Mouse (Mus musculus) small intestine, adult 10 weeks (tissue): Measurements from ENCODE around the gene Eif2b3. TPM values are rescaled to one million over a fixed set of nuclear protein-coding genes. Genes with fewer than 3 reads are reported as not detected.

Experiments
- polyA plus RNA-seq: library from polyadenylated mRNA; stranded (reverse); fragments of 350-450 nt; fragmentation: Illumina TruSeq; extraction: RNeasy Lipid Tissue Mini Kit (QIAGEN cat#74804); gene quantifications from one replicate; pipeline ENCODE4 v1.2.3, GENCODE M21; 2014; ENCODE audit warnings: low replicate concordance

Gene Eif2b3
- 6.3 TPM for polyA plus RNA-seq

GRCm38 (mm10) chr4:117019206-117020134 is at the start of gene Eif2b3:
Eif2b3 (plus strand) TSS chr4:117019402.

GRCm38 (mm10) chr4:116993672-116994621 is 25.3 kb upstream of the Eif2b3 start, which contains the start of gene Urod:
Urod (minus strand) TSS chr4:116994413.

GRCm38 (mm10) chr4:116995131-116995797 is 23.9 kb upstream of the Eif2b3 start, which contains the start of gene Hectd3:
Hectd3 (plus strand) TSS chr4:116995317.

GRCm38 (mm10) chr4:117095551-117096452 is 76.6 kb downstream of the Eif2b3 start, which contains the start of gene Ptch2:
Ptch2 (plus strand) TSS chr4:117096075.

GRCm38 (mm10) chr4:117125348-117125909 is 106.2 kb downstream of the Eif2b3 start, which contains the start of gene Btbd19:
Btbd19 (minus strand) TSS chr4:117125725.

GRCm38 (mm10) chr4:117126675-117127290 is 107.6 kb downstream of the Eif2b3 start, which contains the start of gene Tctex1d4:
Tctex1d4 (plus strand) TSS chr4:117126794.

GRCm38 (mm10) chr4:117133817-117134600 is 114.8 kb downstream of the Eif2b3 start, which contains the start of gene Plk3:
Plk3 (minus strand) TSS chr4:117133963.

Other genes with a start within 250 kb of the Eif2b3 start
- 2.6 TPM for gene Toe1, start 211.8 kb upstream of the Eif2b3 start, polyA plus RNA-seq
- gene Mutyh, start 211.7 kb upstream of the Eif2b3 start, polyA plus RNA-seq = not detected
- gene Hpdl, start 197.7 kb upstream of the Eif2b3 start, polyA plus RNA-seq = 0.30 TPM
- 9.9 TPM for gene Zswim5, start 142.0 kb upstream of the Eif2b3 start, polyA plus RNA-seq
- 6.5 TPM for gene Urod, start 25.0 kb upstream of the Eif2b3 start, polyA plus RNA-seq
- 14.4 TPM for gene Hectd3, start 24.1 kb upstream of the Eif2b3 start, polyA plus RNA-seq
- gene Ptch2, start 76.7 kb downstream of the Eif2b3 start, polyA plus RNA-seq = not detected
- gene Btbd19, start 106.3 kb downstream of the Eif2b3 start, polyA plus RNA-seq = 1.0 TPM
- not detected for gene Tctex1d4, start 107.4 kb downstream of the Eif2b3 start, polyA plus RNA-seq
- 0.26 TPM for gene Plk3, start 114.6 kb downstream of the Eif2b3 start, polyA plus RNA-seq
- gene Rps8, start 136.8 kb downstream of the Eif2b3 start, polyA plus RNA-seq = 29.6 TPM
- gene Kif2c, start 163.2 kb downstream of the Eif2b3 start, polyA plus RNA-seq = 2.5 TPM
- gene Tmem53, start 232.5 kb downstream of the Eif2b3 start, polyA plus RNA-seq = 0.45 TPM
- not detected for gene Armh1, start 232.7 kb downstream of the Eif2b3 start, polyA plus RNA-seq